Mouse (Mus musculus): Measurements from ENCODE around the gene Gpr39. TPM values are rescaled to one million over a fixed set of nuclear protein-coding genes. Genes with fewer than 3 reads are reported as not detected.

Gpr39 gene
- polyA plus RNA-seq, 1 experiment from 2014 or later = 1.0 TPM

DNA sequence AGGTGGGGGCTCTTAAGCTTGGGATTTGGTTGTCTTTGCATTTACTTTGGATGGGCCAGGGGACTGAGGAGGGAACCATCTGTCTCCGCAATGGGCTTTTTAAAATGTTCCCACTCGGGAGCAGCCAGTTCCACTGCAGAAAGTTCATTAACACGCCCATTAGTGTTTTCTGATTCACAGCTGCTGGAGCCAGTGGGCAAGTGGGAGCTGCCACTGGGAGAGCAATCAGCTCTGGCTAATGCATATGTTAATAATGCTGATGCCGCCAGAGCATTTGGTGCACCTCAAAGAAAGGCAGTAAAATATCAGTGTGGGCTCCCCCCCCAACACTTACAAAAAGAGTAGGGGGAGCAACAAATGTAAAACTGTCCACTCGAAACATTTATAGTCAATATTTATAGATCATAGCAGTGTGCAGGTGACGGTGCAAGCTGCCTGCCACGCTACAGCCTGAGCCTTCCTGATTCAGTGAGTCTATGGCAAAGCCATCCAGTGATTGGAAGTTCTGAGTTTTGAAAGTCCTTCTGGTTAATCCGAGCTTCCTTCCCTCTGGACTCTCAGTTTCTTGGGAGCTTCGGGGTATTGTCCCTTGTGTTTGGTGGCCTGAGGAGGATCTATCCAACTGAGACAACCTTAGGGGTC lies 136.5 kb downstream of the Gpr39 start:
- H3K27ac ChIP-seq (ENCODE audit: low read length) = no peak overlapping the region

DNA sequence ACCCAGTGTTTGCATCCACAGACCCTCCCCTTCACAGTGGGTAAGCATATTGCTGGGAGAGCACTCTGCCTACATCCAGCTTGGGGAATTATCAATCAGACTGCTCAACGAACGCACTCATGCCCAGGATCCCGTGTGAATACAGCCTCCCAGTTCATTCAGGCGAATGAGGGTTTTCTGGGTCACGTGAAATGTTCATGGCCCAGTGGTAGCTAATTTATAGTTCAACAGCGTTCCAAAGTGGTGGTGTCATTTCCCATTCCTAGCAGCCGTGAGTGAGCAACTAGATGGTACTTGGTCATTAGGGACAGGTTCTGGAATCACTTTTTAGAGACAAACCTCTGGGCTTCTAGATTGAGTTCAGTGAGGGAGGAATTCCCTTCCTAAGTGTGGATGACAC lies 144.3 kb downstream of the Gpr39 start:
- H3K9me3 ChIP-seq (replicated peaks; ENCODE audit: control insufficient read depth, low read length) = no peaks in the 10 kb centered on the region
- no peak overlapping the region for H3K4me2 ChIP-seq (ENCODE audit: low read depth, low read length)
- no peaks in the 10 kb centered on the region for H3K4me1 ChIP-seq (ENCODE audit: control insufficient read depth, insufficient read depth, low read length)
- H3K9ac ChIP-seq (ENCODE audit: low read length) = no peak overlapping the region
- ATAC-seq (replicated peaks; ENCODE audit: extremely low read depth, insufficient read depth, low FRiP score) = no peak
- WGBS = 85% methylated on average over 7 of the region's 7 CpGs
- H3K27ac ChIP-seq (ENCODE audit: low read length) = no peak overlapping the region
- no peak overlapping the region for H3K4me3 ChIP-seq (ENCODE audit: low read length)
- H3K36me3 ChIP-seq (ENCODE audit: control insufficient read depth, insufficient read depth) = no peaks in the 10 kb centered on the region
- no peaks in the 10 kb centered on the region for H3K27me3 ChIP-seq (ENCODE audit: control insufficient read depth, insufficient read depth, low read length)

More for the DNA sequence above, 136.5 kb downstream of the Gpr39 start:
- Histone ChIP-seq H3K27me3 (ENCODE audit: control insufficient read depth, insufficient read depth, low read length) (no peaks in the 10 kb centered on the region), H3K4me1 (ENCODE audit: control insufficient read depth, insufficient read depth, low read length) (no peaks in the 10 kb centered on the region), H3K9ac (ENCODE audit: low read length) (no peak overlapping the region), H3K4me3 (ENCODE audit: low read length) (no peak overlapping the region), H3K36me3 (ENCODE audit: control insufficient read depth, insufficient read depth) (no peaks in the 10 kb centered on the region), H3K9me3 (replicated peaks; ENCODE audit: control insufficient read depth, low read length) (no peaks in the 10 kb centered on the region), H3K4me2 (ENCODE audit: low read depth, low read length) (no peak overlapping the region)
- ATAC-seq (replicated peaks; ENCODE audit: extremely low read depth, insufficient read depth, low FRiP score) = no peak
- 73% methylated on average over 9 of the region's 9 CpGs for WGBS

DNA sequence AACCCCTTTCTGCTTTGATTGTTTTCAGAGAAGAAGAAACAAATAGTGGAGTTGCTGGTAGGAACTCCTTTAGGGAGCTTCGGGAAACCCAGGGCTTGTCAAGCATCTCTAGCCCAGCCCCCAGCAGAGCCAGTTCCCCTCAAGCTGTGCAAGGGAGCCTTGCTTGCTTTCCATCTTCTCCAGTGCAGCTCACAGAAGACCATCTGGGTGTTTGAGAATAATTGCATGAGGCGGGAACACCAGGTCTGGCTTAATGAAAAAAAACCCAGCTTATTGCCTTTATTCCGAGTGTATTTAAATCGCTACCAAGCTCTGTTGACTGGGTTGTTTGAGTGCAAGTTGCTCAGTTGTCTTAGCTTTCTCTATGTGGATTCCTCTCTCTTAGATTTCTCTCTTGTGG lies 146.8 kb downstream of the Gpr39 start:
- Histone ChIP-seq H3K9me3 (replicated peaks; ENCODE audit: control insufficient read depth, low read length) (no peaks in the 10 kb centered on the region), H3K36me3 (ENCODE audit: control insufficient read depth, insufficient read depth) (no peaks in the 10 kb centered on the region), H3K27me3 (ENCODE audit: control insufficient read depth, insufficient read depth, low read length) (no peaks in the 10 kb centered on the region), H3K4me1 (ENCODE audit: control insufficient read depth, insufficient read depth, low read length) (no peaks in the 10 kb centered on the region), H3K9ac (ENCODE audit: low read length) (no peak overlapping the region), H3K27ac (ENCODE audit: low read length) (no peak overlapping the region), H3K4me2 (ENCODE audit: low read depth, low read length) (no peak overlapping the region), H3K4me3 (ENCODE audit: low read length) (no peak overlapping the region)
- 83% methylated on average over 4 of the region's 4 CpGs for WGBS
- ATAC-seq (replicated peaks; ENCODE audit: extremely low read depth, insufficient read depth, low FRiP score) = no peak

DNA sequence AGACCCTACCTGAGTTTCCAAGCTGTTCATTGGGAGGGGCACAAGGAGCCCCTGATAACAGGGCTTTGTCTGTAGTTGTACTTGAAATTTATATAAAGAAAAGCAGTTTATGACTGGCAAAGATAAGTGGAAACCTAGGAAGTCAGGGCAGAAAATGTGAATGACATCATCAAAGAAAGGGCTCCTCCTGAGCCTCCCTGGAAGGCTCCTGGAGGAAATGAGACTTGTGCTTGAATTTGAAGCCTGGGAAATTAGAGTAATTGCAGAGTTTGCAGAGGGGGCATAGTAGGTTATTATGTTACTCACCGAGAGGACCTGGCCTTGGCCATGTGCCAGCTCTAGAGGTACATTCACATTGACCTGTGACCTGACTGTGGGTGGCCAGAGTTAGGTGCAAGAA lies 160.7 kb downstream of the Gpr39 start:
- no peaks in the 10 kb centered on the region for H3K27me3 ChIP-seq (ENCODE audit: control insufficient read depth, insufficient read depth, low read length)
- WGBS = 44% methylated on average over 1 of the region's 1 CpGs
- no peak overlapping the region for H3K9ac ChIP-seq (ENCODE audit: low read length)
- no peak overlapping the region for H3K4me2 ChIP-seq (ENCODE audit: low read depth, low read length)
- no peak overlapping the region for H3K27ac ChIP-seq (ENCODE audit: low read length)
- ATAC-seq (replicated peaks; ENCODE audit: extremely low read depth, insufficient read depth, low FRiP score) = no peak
- H3K9me3 ChIP-seq (replicated peaks; ENCODE audit: control insufficient read depth, low read length) = no peaks in the 10 kb centered on the region
- no peaks in the 10 kb centered on the region for H3K4me1 ChIP-seq (ENCODE audit: control insufficient read depth, insufficient read depth, low read length)
- no peak overlapping the region for H3K4me3 ChIP-seq (ENCODE audit: low read length)
- no peaks in the 10 kb centered on the region for H3K36me3 ChIP-seq (ENCODE audit: control insufficient read depth, insufficient read depth)

DNA sequence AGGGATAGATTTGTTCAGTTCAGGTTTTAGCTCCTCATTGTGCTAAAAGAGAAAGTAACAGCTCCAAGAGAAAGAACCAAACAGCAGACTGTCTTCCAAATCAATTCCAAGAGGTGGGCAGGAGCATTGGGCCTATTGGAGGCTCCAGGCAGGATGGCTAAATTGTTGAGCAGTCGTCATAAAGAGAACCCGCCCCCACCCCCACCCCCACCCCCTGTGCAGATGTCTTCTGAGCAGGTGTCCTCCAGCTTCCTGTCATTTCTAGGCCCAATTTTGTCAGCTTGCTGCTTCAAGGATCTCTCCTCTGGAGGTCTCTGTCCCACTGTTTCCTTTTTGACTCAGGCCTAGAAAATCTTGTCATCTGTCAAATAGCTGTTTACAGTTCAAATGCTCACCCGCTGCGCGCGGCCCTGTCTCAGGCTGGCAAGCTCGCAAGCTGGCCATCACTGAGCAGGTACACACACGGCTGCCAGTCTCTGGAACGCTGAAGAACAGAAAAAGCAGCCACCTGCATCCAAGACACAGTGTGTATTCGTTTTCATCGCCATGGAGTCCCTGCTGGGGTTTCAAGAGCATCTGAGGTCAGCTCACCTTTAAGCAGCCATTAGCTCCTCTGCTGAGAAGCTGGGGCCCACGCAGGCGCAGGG lies 163.1 kb downstream of the Gpr39 start:
- Histone ChIP-seq H3K4me2 (ENCODE audit: low read depth, low read length) (no peak overlapping the region), H3K4me3 (ENCODE audit: low read length) (no peak overlapping the region), H3K36me3 (ENCODE audit: control insufficient read depth, insufficient read depth) (no peaks in the 10 kb centered on the region), H3K4me1 (ENCODE audit: control insufficient read depth, insufficient read depth, low read length) (no peaks in the 10 kb centered on the region), H3K9ac (ENCODE audit: low read length) (no peak overlapping the region), H3K9me3 (replicated peaks; ENCODE audit: control insufficient read depth, low read length) (no peaks in the 10 kb centered on the region), H3K27ac (ENCODE audit: low read length) (no peak overlapping the region), H3K27me3 (ENCODE audit: control insufficient read depth, insufficient read depth, low read length) (no peaks in the 10 kb centered on the region)
- WGBS = 53% methylated on average over 13 of the region's 13 CpGs
- no peak for ATAC-seq (replicated peaks; ENCODE audit: extremely low read depth, insufficient read depth, low FRiP score)

DNA sequence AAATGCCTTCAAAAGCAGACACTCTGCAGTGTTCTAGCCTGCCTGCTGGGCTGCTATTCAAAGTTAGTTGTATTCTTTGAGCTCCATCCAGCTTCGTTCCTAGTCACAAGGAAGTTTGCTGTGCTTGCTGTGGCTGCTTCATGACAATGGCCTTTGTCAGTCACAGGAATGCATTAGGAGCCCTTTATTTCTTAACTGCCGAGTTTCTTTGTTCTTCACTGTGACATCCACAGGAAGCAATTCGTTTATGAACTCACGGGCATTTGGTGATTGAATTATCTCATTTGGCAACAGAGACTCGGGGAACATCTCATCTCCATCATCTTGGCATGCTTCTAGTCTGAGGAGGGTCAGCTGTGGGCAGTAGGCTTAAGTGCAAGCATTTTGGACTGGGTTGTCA lies 177.9 kb downstream of the Gpr39 start:
- H3K27ac ChIP-seq (ENCODE audit: low read length) = no peak overlapping the region
- no peak overlapping the region for H3K9ac ChIP-seq (ENCODE audit: low read length)
- no peaks in the 10 kb centered on the region for H3K27me3 ChIP-seq (ENCODE audit: control insufficient read depth, insufficient read depth, low read length)
- no peak for ATAC-seq (replicated peaks; ENCODE audit: extremely low read depth, insufficient read depth, low FRiP score)
- no peaks in the 10 kb centered on the region for H3K4me1 ChIP-seq (ENCODE audit: control insufficient read depth, insufficient read depth, low read length)
- H3K36me3 ChIP-seq (ENCODE audit: control insufficient read depth, insufficient read depth) = no peaks in the 10 kb centered on the region
- WGBS = 29% methylated on average over 5 of the region's 5 CpGs
- no peak overlapping the region for H3K4me2 ChIP-seq (ENCODE audit: low read depth, low read length)
- H3K4me3 ChIP-seq (ENCODE audit: low read length) = no peak overlapping the region
- H3K9me3 ChIP-seq (replicated peaks; ENCODE audit: control insufficient read depth, low read length) = 0 out of 2 replicates have a peak, but pooled peaks cover 3% of the 10 kb centered on the region

DNA sequence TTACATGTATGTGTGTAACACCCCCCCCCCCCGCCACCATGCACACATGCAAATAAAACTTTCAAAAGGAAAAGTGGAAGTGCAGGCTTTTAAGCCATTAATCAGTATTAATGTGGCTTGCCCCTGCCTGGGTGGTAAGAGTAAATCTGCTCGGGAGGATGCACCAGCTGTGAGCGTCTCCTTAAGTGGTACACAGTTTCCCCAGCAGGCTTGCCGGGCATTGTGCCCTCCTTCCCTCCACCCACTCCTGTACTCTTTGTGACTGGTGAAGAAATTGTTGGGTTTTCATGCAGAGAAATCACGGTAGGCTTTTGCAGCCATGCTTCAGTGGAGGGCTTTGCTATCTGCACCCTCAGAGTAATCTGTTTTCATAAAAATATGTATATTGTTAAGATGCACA lies 181.8 kb downstream of the Gpr39 start:
- 75% methylated on average over 5 of the region's 5 CpGs for WGBS
- no peak overlapping the region for H3K4me2 ChIP-seq (ENCODE audit: low read depth, low read length)
- H3K27me3 ChIP-seq (ENCODE audit: control insufficient read depth, insufficient read depth, low read length) = no peaks in the 10 kb centered on the region
- no peak for ATAC-seq (replicated peaks; ENCODE audit: extremely low read depth, insufficient read depth, low FRiP score)
- no peak overlapping the region for H3K4me3 ChIP-seq (ENCODE audit: low read length)
- no peak overlapping the region for H3K27ac ChIP-seq (ENCODE audit: low read length)
- H3K9me3 ChIP-seq (replicated peaks; ENCODE audit: control insufficient read depth, low read length) = no peaks in the 10 kb centered on the region
- no peaks in the 10 kb centered on the region for H3K36me3 ChIP-seq (ENCODE audit: control insufficient read depth, insufficient read depth)
- H3K9ac ChIP-seq (ENCODE audit: low read length) = no peak overlapping the region
- no peaks in the 10 kb centered on the region for H3K4me1 ChIP-seq (ENCODE audit: control insufficient read depth, insufficient read depth, low read length)

DNA sequence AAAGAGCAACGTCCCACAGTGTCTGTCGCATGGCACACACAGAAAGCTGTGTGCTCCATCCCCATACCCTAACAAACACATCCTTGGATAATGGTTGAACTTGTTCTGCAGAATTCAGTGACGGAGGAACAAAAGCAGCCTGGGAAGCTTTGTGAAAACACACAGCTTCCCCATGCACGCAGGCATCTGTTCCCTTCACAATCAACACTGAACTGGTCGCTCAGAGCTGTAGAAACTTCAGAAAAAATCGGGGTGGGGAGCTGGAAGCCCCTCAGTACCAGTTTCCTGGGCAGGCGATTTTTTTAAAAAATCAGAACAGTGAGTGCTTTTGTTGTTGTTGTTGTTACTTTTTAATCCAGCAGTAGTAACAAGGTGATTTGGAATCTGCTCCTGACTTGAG lies 193.3 kb downstream of the Gpr39 start:
- Histone ChIP-seq H3K9me3 (replicated peaks; ENCODE audit: control insufficient read depth, low read length) (no peaks in the 10 kb centered on the region), H3K4me2 (ENCODE audit: low read depth, low read length) (no peak overlapping the region), H3K36me3 (ENCODE audit: control insufficient read depth, insufficient read depth) (no peaks in the 10 kb centered on the region), H3K9ac (ENCODE audit: low read length) (no peak overlapping the region), H3K4me3 (ENCODE audit: low read length) (no peak overlapping the region), H3K27me3 (ENCODE audit: control insufficient read depth, insufficient read depth, low read length) (no peaks in the 10 kb centered on the region), H3K4me1 (ENCODE audit: control insufficient read depth, insufficient read depth, low read length) (no peaks in the 10 kb centered on the region), H3K27ac (ENCODE audit: low read length) (no peak overlapping the region)
- ATAC-seq (replicated peaks; ENCODE audit: extremely low read depth, insufficient read depth, low FRiP score) = no peak
- WGBS = 56% methylated on average over 7 of the region's 7 CpGs

DNA sequence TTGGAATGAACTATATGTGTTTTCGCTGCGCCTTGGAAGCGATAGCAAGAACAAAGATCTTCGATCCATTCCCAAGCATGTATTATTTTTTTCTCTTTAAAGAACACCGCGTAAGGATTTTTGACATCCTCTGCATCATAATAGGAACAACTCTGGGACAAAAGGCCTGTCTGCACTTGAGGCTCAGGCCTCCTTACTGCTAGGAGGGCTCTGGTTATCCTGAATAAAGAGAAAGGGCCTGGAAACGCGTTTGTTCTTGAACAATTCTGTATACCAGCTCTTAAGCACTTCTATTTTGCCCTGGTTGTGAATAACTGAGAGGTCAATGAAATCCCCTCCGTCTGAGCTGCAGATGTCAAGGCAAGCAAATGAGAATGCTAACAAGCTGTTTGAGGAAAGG lies 216.4 kb downstream of the Gpr39 start:
- Histone ChIP-seq H3K4me3 (ENCODE audit: low read length) (no peak overlapping the region), H3K9me3 (replicated peaks; ENCODE audit: control insufficient read depth, low read length) (no peaks in the 10 kb centered on the region), H3K27me3 (ENCODE audit: control insufficient read depth, insufficient read depth, low read length) (no peaks in the 10 kb centered on the region), H3K27ac (ENCODE audit: low read length) (no peak overlapping the region), H3K4me1 (ENCODE audit: control insufficient read depth, insufficient read depth, low read length) (no peaks in the 10 kb centered on the region), H3K36me3 (ENCODE audit: control insufficient read depth, insufficient read depth) (no peaks in the 10 kb centered on the region), H3K4me2 (ENCODE audit: low read depth, low read length) (no peak overlapping the region), H3K9ac (ENCODE audit: low read length) (no peak overlapping the region)
- WGBS = 87% methylated on average over 9 of the region's 9 CpGs
- ATAC-seq (replicated peaks; ENCODE audit: extremely low read depth, insufficient read depth, low FRiP score) = no peak
